Mouse (Mus musculus) layer of hippocampus, adult 6 months (tissue): Measurements from ENCODE around the gene Gm6164. TPM values are rescaled to one million over a fixed set of nuclear protein-coding genes. Genes with fewer than 3 reads are reported as not detected.

Experiments used
- long read RNA-seq, 2 experiments: library from polyadenylated mRNA; unstranded; transcript quantifications; one replicate each; pipeline ENCODE4 v2.0.0; 2019 to 2020
- polyA plus RNA-seq: library from polyadenylated mRNA; unstranded; fragments of <200 nt; fragmentation: Nextera tagmentation; gene quantifications from 2 replicates; pipeline ENCODE4 v1.2.3, GENCODE M21; 2021

Gene Gm6164
- not detected in 2 replicates for polyA plus RNA-seq
- long read RNA-seq, experiment 1, result 0 reads
- long read RNA-seq, experiment 2, result 0 reads

GRCm38 (mm10) chr7:20205507-20205906, at the start of gene Gm6164:
Gene Gm6164, minus strand, starts transcription at chr7:20205607.

GRCm38 (mm10) chr7:20233728-20234127, 28.3 kb upstream of the Gm6164 start, which contains the start of gene Gm4498:
Gene Gm4498, minus strand, starts transcription at chr7:20233828.

GRCm38 (mm10) chr7:20193410-20193809, 12.0 kb downstream of the Gm6164 start, which contains the start of gene Vmn1r95:
Gene Vmn1r95, plus strand, starts transcription at chr7:20193710.

GRCm38 (mm10) chr7:20168277-20168676, 37.1 kb downstream of the Gm6164 start, which contains the start of gene Vmn1r94:
Gene Vmn1r94, minus strand, starts transcription at chr7:20168377.

Other genes with a start within 250 kb of the Gm6164 start
- not detected in 2 replicates for gene Ceacam20, start 240.2 kb downstream of the Gm6164 start, polyA plus RNA-seq
- gene Nlrp9b, start 214.1 kb downstream of the Gm6164 start, polyA plus RNA-seq, result not detected in 2 replicates
- not detected in 2 replicates for gene Vmn1r91, start 105.9 kb downstream of the Gm6164 start, polyA plus RNA-seq
- gene Gm16442, start 83.0 kb downstream of the Gm6164 start, polyA plus RNA-seq, result not detected in 2 replicates
- not detected in 2 replicates for gene Vmn1r93, start 66.5 kb downstream of the Gm6164 start, polyA plus RNA-seq
- not detected in 2 replicates for gene Vmn1r94, start 37.2 kb downstream of the Gm6164 start, polyA plus RNA-seq
- gene Vmn1r95, start 11.9 kb downstream of the Gm6164 start, polyA plus RNA-seq, result not detected in 2 replicates
- gene Gm4498, start 28.2 kb upstream of the Gm6164 start, polyA plus RNA-seq, result not detected in 2 replicates
- not detected in 2 replicates for gene Gm5890, start 57.2 kb upstream of the Gm6164 start, polyA plus RNA-seq
- not detected in 2 replicates for gene Gm4133, start 128.5 kb upstream of the Gm6164 start, polyA plus RNA-seq
- not detected in 2 replicates for gene Gm5728, start 169.8 kb upstream of the Gm6164 start, polyA plus RNA-seq
- not detected in 2 replicates for gene Vmn1r100, start 212.3 kb upstream of the Gm6164 start, polyA plus RNA-seq
- not detected in 2 replicates for gene Vmn1r101, start 237.0 kb upstream of the Gm6164 start, polyA plus RNA-seq